Mouse (Mus musculus) cerebellum, adult 2 months (tissue): ENCODE results near the gene Rpain. TPM values are rescaled to one million over a fixed set of nuclear protein-coding genes. Genes with fewer than 3 reads are reported as not detected.

ENCODE experiments used
- DNase-seq, 2 experiments: peaks; one replicate each; pipeline ENCODE4 v3.0.0; 2021
- H3K27ac ChIP-seq: fragments of 200-500 bp; 2 replicates; pipeline ENCODE4 v1.5.1; 2012; ENCODE audit warnings: low read length, control low read depth, inconsistent platforms; ENCODE audit not compliant: insufficient read depth
- H3K27me3 ChIP-seq: fragments of 200-500 bp; 2 replicates; pipeline ENCODE4 v1.6.1; 2012; ENCODE audit warnings: inconsistent platforms, mild to moderate bottlenecking, low read length, moderate library complexity; ENCODE audit not compliant: control insufficient read depth, insufficient read depth
- H3K4me1 ChIP-seq: fragments of 200-500 bp; 2 replicates; pipeline ENCODE4 v1.6.1; 2011; ENCODE audit warnings: low read length; ENCODE audit not compliant: control insufficient read depth, insufficient read depth
- H3K4me3 ChIP-seq: fragments of 200-500 bp; replicated peaks from 2 replicates; pipeline ENCODE3; 2011; ENCODE audit warnings: mild to moderate bottlenecking, low read depth, low read length, control low read depth; ENCODE audit not compliant: insufficient read depth
- CTCF ChIP-seq: fragments of 200-500 bp; IDR thresholded peaks from 2 replicates; pipeline ENCODE4 v1.5.1; 2011; ENCODE audit warnings: low read depth, mild to moderate bottlenecking, control low read depth, low read length, moderate library complexity, borderline replicate concordance; ENCODE audit not compliant: insufficient read depth
- POLR2A ChIP-seq: fragments of 200-500 bp; IDR thresholded peaks from 2 replicates; pipeline ENCODE4 v1.6.1; 2011; ENCODE audit warnings: low read length, control low read depth, borderline replicate concordance; ENCODE audit not compliant: insufficient read depth
- WGBS: fragments of 180-500 bp; shearing (Covaris S2); methylation state at CpG from one replicate; pipeline ENCODE4 v1.1.7; 2018; 5-methylcytosine and 5-hydroxymethylcytosine counted together
- polyA plus RNA-seq: library from polyadenylated mRNA; depleted of rRNA; stranded (reverse); fragments of >200 nt; gene quantifications from 2 replicates; pipeline ENCODE4 v1.2.3, GENCODE M21; 2012

Rpain gene
- polyA plus RNA-seq, 1 experiment: 56.9 TPM

GRCm38 (mm10) chr11:70964222-70964907, 5.6 kb upstream of the Rpain start:
- 80% methylated on average over 4 of the region's 4 CpGs for WGBS
- Histone ChIP-seq H3K27me3 (no peaks in the 10 kb centered on the region), H3K4me1 (peaks cover 3% of the 10 kb centered on the region; the same call in 1 of the 2 replicates), H3K27ac (no peak overlapping the region), H3K4me3 (no peak overlapping the region)
- DNase-seq: no peak
- no peak for TF ChIP-seq POLR2A
- no peak for TF ChIP-seq CTCF

GRCm38 (mm10) chr11:70969271-70969794, 680 bp upstream of the Rpain start:
- Histone ChIP-seq H3K27me3 (no peaks in the 10 kb centered on the region), H3K27ac (peak overlapping the region; percentile 65), H3K4me1 (peaks cover 6% of the 10 kb centered on the region; the same call in 1 of the 2 replicates), H3K4me3 (peak overlapping the region; percentile 66)
- TF ChIP-seq CTCF (no peak), POLR2A (no peak)
- DNase-seq: no peak
- WGBS: under 1% methylated on average over 25 of the region's 25 CpGs

- TF ChIP-seq CTCF (no peak), POLR2A (no peak)
- Histone ChIP-seq H3K27me3 (no peaks in the 10 kb centered on the region), H3K27ac (no peak overlapping the region), H3K4me1 (peaks cover 6% of the 10 kb centered on the region; the same call in 1 of the 2 replicates), H3K4me3 (peak overlapping the region; percentile 62)
- WGBS: 14% methylated on average over 24 of the region's 24 CpGs
- DNase-seq: no peak
These were observed 837 bp downstream of the Rpain start for GRCm38 (mm10) chr11:70970560-70971540.

- WGBS: 60% methylated on average over 1 of the region's 1 CpGs
- TF ChIP-seq CTCF: no peak
- TF ChIP-seq POLR2A: no peak
- Histone ChIP-seq H3K4me3 (no peak overlapping the region), H3K4me1 (peaks cover 6% of the 10 kb centered on the region; the same call in 1 of the 2 replicates), H3K27me3 (no peaks in the 10 kb centered on the region), H3K27ac (no peak overlapping the region)
- no peak for DNase-seq
These were observed 2.6 kb downstream of the Rpain start for GRCm38 (mm10) chr11:70972586-70972985.

GRCm38 (mm10) chr11:70973947-70974346, 3.9 kb downstream of the Rpain start:
- Histone ChIP-seq H3K27me3 (no peaks in the 10 kb centered on the region), H3K27ac (no peak overlapping the region), H3K4me1 (peaks cover 3% of the 10 kb centered on the region; the same call in 1 of the 2 replicates), H3K4me3 (no peak overlapping the region)
- 59% methylated on average over 4 of the region's 4 CpGs for WGBS
- no peak for DNase-seq
- TF ChIP-seq POLR2A: no peak
- TF ChIP-seq CTCF: no peak

- TF ChIP-seq CTCF (no peak), POLR2A (no peak)
- no peak overlapping the region for H3K4me3 ChIP-seq
- no peak overlapping the region for H3K27ac ChIP-seq
- no peaks in the 10 kb centered on the region for H3K27me3 ChIP-seq
- peaks cover 3% of the 10 kb centered on the region; the same call in 1 of the 2 replicates for H3K4me1 ChIP-seq
- 35% methylated on average over 2 of the region's 2 CpGs for WGBS
- DNase-seq: no peak
These were observed 5.2 kb downstream of the Rpain start for GRCm38 (mm10) chr11:70975193-70975592.

GRCm38 (mm10) chr11:70977293-70977692, 7.3 kb downstream of the Rpain start:
- no peaks in the 10 kb centered on the region for H3K27me3 ChIP-seq
- no peak overlapping the region for H3K4me3 ChIP-seq
- DNase-seq: no peak
- WGBS: 85% methylated on average over 6 of the region's 6 CpGs
- no peak overlapping the region for H3K27ac ChIP-seq
- TF ChIP-seq POLR2A (no peak), CTCF (no peak)
- no peaks in the 10 kb centered on the region for H3K4me1 ChIP-seq

- Histone ChIP-seq H3K27ac (no peak overlapping the region), H3K4me3 (no peak overlapping the region), H3K27me3 (no peaks in the 10 kb centered on the region), H3K4me1 (no peaks in the 10 kb centered on the region)
- no peak for DNase-seq
- 62% methylated on average over 6 of the region's 6 CpGs for WGBS
- TF ChIP-seq POLR2A: no peak
- no peak for TF ChIP-seq CTCF
These were observed 10.2 kb downstream of the Rpain start for GRCm38 (mm10) chr11:70980232-70980631.
